Mouse (Mus musculus) hindbrain, embryonic 16.5 days (tissue): Measurements from ENCODE around the gene Enkur. TPM values are rescaled to one million over a fixed set of nuclear protein-coding genes. Genes with fewer than 3 reads are reported as not detected.
A peak's percentile ranks its signal among the peaks of the same experiment; 100 is the strongest.

Experiments
- ATAC-seq: fragments of 200-750 bp; cut with Nextera tagmentation; 2 replicates; pipeline ENCODE4 v1.8.0; 2017; ENCODE audit warnings: moderate TSS enrichment, moderate library complexity
- H3K27ac ChIP-seq: fragments of 300-500 bp; sonication (generic); 2 replicates; pipeline ENCODE4 v1.5.1; 2014; ENCODE audit warnings: low read depth, mild to moderate bottlenecking, control low read depth, low read length, moderate library complexity
- H3K27me3 ChIP-seq: fragments of 300-500 bp; sonication (generic); replicated peaks from 2 replicates; pipeline ENCODE4 v1.6.1; 2014; ENCODE audit warnings: low read length; ENCODE audit not compliant: control insufficient read depth, insufficient read depth
- H3K36me3 ChIP-seq: fragments of 300-500 bp; sonication (generic); 2 replicates; pipeline ENCODE4 v1.6.1; 2014; ENCODE audit warnings: mild to moderate bottlenecking, low read length, moderate library complexity, mixed read lengths; ENCODE audit not compliant: control insufficient read depth, insufficient read depth
- H3K4me1 ChIP-seq: fragments of 300-500 bp; sonication (generic); 2 replicates; pipeline ENCODE4 v1.6.1; 2014; ENCODE audit warnings: low read depth, low read length; ENCODE audit not compliant: control insufficient read depth, insufficient read depth
- H3K4me2 ChIP-seq: fragments of 300-500 bp; sonication (generic); 2 replicates; pipeline ENCODE4 v1.6.1; 2014; ENCODE audit warnings: mild to moderate bottlenecking, low read length, control low read depth, moderate library complexity
- H3K4me3 ChIP-seq: fragments of 300-500 bp; sonication (generic); 2 replicates; pipeline ENCODE4 v1.5.1; 2014; ENCODE audit warnings: mild to moderate bottlenecking, low read length, control low read depth, moderate library complexity
- H3K9ac ChIP-seq: fragments of 300-500 bp; sonication (generic); 2 replicates; pipeline ENCODE4 v1.6.1; 2014; ENCODE audit warnings: low read depth, mild to moderate bottlenecking, control low read depth, low read length, moderate library complexity
- H3K9me3 ChIP-seq: fragments of 300-500 bp; sonication (generic); 2 replicates; pipeline ENCODE4 v1.6.1; 2014; ENCODE audit warnings: mild to moderate bottlenecking, low read length, moderate library complexity; ENCODE audit not compliant: control insufficient read depth
- WGBS: fragments of 180-500 bp; shearing (Covaris S2); extraction: QIAGEN DNeasy Blood & Tissue Kit; methylation state at CpG from one replicate; pipeline ENCODE4 v1.1.7; 2014; 5-methylcytosine and 5-hydroxymethylcytosine counted together
- polyA plus RNA-seq: library from polyadenylated mRNA; unstranded; fragments of >200 nt; fragmentation: Nextera tagmentation; extraction: Ambion mirVana; gene quantifications from 2 replicates; pipeline ENCODE4 v1.2.1, GENCODE M21; 2015

Enkur gene
- polyA plus RNA-seq, 1 experiment from 2014 or later = 4.6 TPM

- 73% methylated on average over 8 of the region's 8 CpGs for WGBS
- no peaks in the 10 kb centered on the region for H3K27me3 ChIP-seq
- no peak overlapping the region for H3K4me3 ChIP-seq
- no peak overlapping the region for H3K9ac ChIP-seq
- H3K4me2 ChIP-seq = no peak overlapping the region
- no peak for ATAC-seq
- H3K36me3 ChIP-seq = no peaks in the 10 kb centered on the region
- no peaks in the 10 kb centered on the region for H3K9me3 ChIP-seq
- H3K4me1 ChIP-seq = no peaks in the 10 kb centered on the region
- H3K27ac ChIP-seq = no peak overlapping the region
Observed at GRCm38 (mm10) chr2:21164296-21164695, 40.9 kb downstream of the Enkur start.

GRCm38 (mm10) chr2:21153469-21153868 lies 51.7 kb downstream of the Enkur start:
- Histone ChIP-seq H3K27ac (no peak overlapping the region), H3K36me3 (no peaks in the 10 kb centered on the region), H3K4me2 (no peak overlapping the region), H3K4me1 (no peaks in the 10 kb centered on the region), H3K9ac (no peak overlapping the region), H3K4me3 (no peak overlapping the region), H3K27me3 (no peaks in the 10 kb centered on the region), H3K9me3 (no peaks in the 10 kb centered on the region)
- WGBS = 92% methylated on average over 3 of the region's 3 CpGs
- no peak for ATAC-seq

- Histone ChIP-seq H3K4me1 (peaks cover 5% of the 10 kb centered on the region), H3K27me3 (no peaks in the 10 kb centered on the region), H3K4me3 (no peak overlapping the region), H3K36me3 (no peaks in the 10 kb centered on the region), H3K4me2 (no peak overlapping the region), H3K9me3 (no peaks in the 10 kb centered on the region), H3K27ac (no peak overlapping the region), H3K9ac (no peak overlapping the region)
- 79% methylated on average over 4 of the region's 4 CpGs for WGBS
- no peak for ATAC-seq
Observed at GRCm38 (mm10) chr2:21147169-21147568, 58.0 kb downstream of the Enkur start.

GRCm38 (mm10) chr2:21146486-21146885 lies 58.7 kb downstream of the Enkur start:
- WGBS = 84% methylated on average over 6 of the region's 6 CpGs
- Histone ChIP-seq H3K4me1 (peaks cover 6% of the 10 kb centered on the region), H3K9ac (no peak overlapping the region), H3K9me3 (no peaks in the 10 kb centered on the region), H3K4me2 (no peak overlapping the region), H3K36me3 (no peaks in the 10 kb centered on the region), H3K27ac (no peak overlapping the region), H3K4me3 (no peak overlapping the region), H3K27me3 (no peaks in the 10 kb centered on the region)
- no peak for ATAC-seq

GRCm38 (mm10) chr2:21142616-21143015 lies 62.5 kb downstream of the Enkur start:
- H3K9ac ChIP-seq = peak overlapping the region; percentile 88
- no peaks in the 10 kb centered on the region for H3K27me3 ChIP-seq
- H3K4me1 ChIP-seq = peaks cover 11% of the 10 kb centered on the region
- peak overlapping the region; percentile 95 for H3K27ac ChIP-seq
- WGBS = 7% methylated on average over 2 of the region's 2 CpGs
- H3K9me3 ChIP-seq = no peaks in the 10 kb centered on the region; the same call in 1 of the 2 replicates
- H3K4me2 ChIP-seq = peak overlapping the region; percentile 97
- H3K4me3 ChIP-seq = peak overlapping the region; percentile 67
- H3K36me3 ChIP-seq = no peaks in the 10 kb centered on the region
- peak; percentile 35 for ATAC-seq

GRCm38 (mm10) chr2:21142204-21142580 lies 63.0 kb downstream of the Enkur start:
- Histone ChIP-seq H3K36me3 (no peaks in the 10 kb centered on the region), H3K4me2 (peak overlapping the region; percentile 97), H3K27me3 (no peaks in the 10 kb centered on the region), H3K9ac (peak overlapping the region; percentile 88), H3K9me3 (no peaks in the 10 kb centered on the region; the same call in 1 of the 2 replicates), H3K27ac (peak overlapping the region; percentile 95), H3K4me1 (peaks cover 11% of the 10 kb centered on the region), H3K4me3 (peak overlapping the region; percentile 67)
- 0% methylated on average over 15 of the region's 15 CpGs for WGBS
- peak; percentile 83 for ATAC-seq

GRCm38 (mm10) chr2:21141520-21142203 lies 63.5 kb downstream of the Enkur start:
- peak overlapping the region; percentile 95 for H3K27ac ChIP-seq
- H3K9ac ChIP-seq = peak overlapping the region; percentile 88
- peak overlapping the region; percentile 67 for H3K4me3 ChIP-seq
- peak; percentile 87 for ATAC-seq
- peak overlapping the region; percentile 97 for H3K4me2 ChIP-seq
- under 1% methylated on average over 30 of the region's 46 CpGs for WGBS
- H3K27me3 ChIP-seq = no peaks in the 10 kb centered on the region
- H3K36me3 ChIP-seq = no peaks in the 10 kb centered on the region
- peaks cover 11% of the 10 kb centered on the region for H3K4me1 ChIP-seq
- H3K9me3 ChIP-seq = no peaks in the 10 kb centered on the region; the same call in 1 of the 2 replicates

- no peaks in the 10 kb centered on the region for H3K36me3 ChIP-seq
- H3K9me3 ChIP-seq = no peaks in the 10 kb centered on the region; the same call in 1 of the 2 replicates
- H3K27ac ChIP-seq = peak overlapping the region; percentile 95
- peak overlapping the region; percentile 67 for H3K4me3 ChIP-seq
- H3K9ac ChIP-seq = peak overlapping the region; percentile 88
- H3K4me1 ChIP-seq = peaks cover 11% of the 10 kb centered on the region
- H3K4me2 ChIP-seq = peak overlapping the region; percentile 97
- peak; percentile 53; the same call in 1 of the 2 replicates for ATAC-seq
- H3K27me3 ChIP-seq = no peaks in the 10 kb centered on the region
- 10% methylated on average over 7 of the region's 7 CpGs for WGBS
Observed at GRCm38 (mm10) chr2:21141189-21141519, 64.0 kb downstream of the Enkur start.
